Mouse (Mus musculus) intestine, embryonic 14.5 days (tissue): ENCODE measurements around the gene Gpr6. TPM values are rescaled to one million over a fixed set of nuclear protein-coding genes. Genes with fewer than 3 reads are reported as not detected.

ENCODE experiments used
- ATAC-seq: fragments of 200-750 bp; cut with Nextera tagmentation; replicated peaks from 2 replicates; pipeline ENCODE4 v1.8.0; 2017; ENCODE audit warnings: low read depth, moderate number of reproducible peaks, moderate TSS enrichment, moderate library complexity; ENCODE audit not compliant: low FRiP score, low TSS enrichment
- DNase-seq: peaks from one replicate; pipeline ENCODE4 v3.0.0-alpha.2; 2018; ENCODE audit warnings: low spot score
- H3K27ac ChIP-seq: fragments of 300-500 bp; sonication (generic); 2 replicates; pipeline ENCODE4 v1.5.1; 2014; ENCODE audit warnings: low read depth, mild to moderate bottlenecking, control low read depth
- H3K27me3 ChIP-seq: fragments of 300-500 bp; sonication (generic); replicated peaks from 2 replicates; pipeline ENCODE4 v1.6.1; 2014; ENCODE audit warnings: low read length, control low read depth; ENCODE audit not compliant: control insufficient read depth, insufficient read depth
- H3K36me3 ChIP-seq: fragments of 300-500 bp; sonication (generic); 2 replicates; pipeline ENCODE4 v1.6.1; 2014; ENCODE audit warnings: low read length, control low read depth; ENCODE audit not compliant: control insufficient read depth, insufficient read depth
- H3K4me1 ChIP-seq: fragments of 300-500 bp; sonication (generic); replicated peaks from 2 replicates; pipeline ENCODE4 v1.6.1; 2014; ENCODE audit warnings: low read length, control low read depth, mixed read lengths; ENCODE audit not compliant: control insufficient read depth, insufficient read depth
- H3K4me2 ChIP-seq: fragments of 300-500 bp; sonication (generic); 2 replicates; pipeline ENCODE4 v1.6.1; 2014; ENCODE audit warnings: low read length
- H3K4me3 ChIP-seq: fragments of 300-500 bp; sonication (generic); 2 replicates; pipeline ENCODE4 v1.5.1; 2014; ENCODE audit warnings: low read depth, low read length, control low read depth, mixed read lengths
- H3K9ac ChIP-seq: fragments of 300-500 bp; sonication (generic); 2 replicates; pipeline ENCODE4 v1.6.1; 2014; ENCODE audit warnings: mild to moderate bottlenecking, low read length
- H3K9me3 ChIP-seq: fragments of 300-500 bp; sonication (generic); 2 replicates; pipeline ENCODE4 v1.6.1; 2016; ENCODE audit warnings: low read length, control low read depth; ENCODE audit not compliant: control insufficient read depth
- WGBS: fragments of 180-500 bp; shearing (Covaris S2); extraction: QIAGEN DNeasy Blood & Tissue Kit; methylation state at CpG from one replicate; pipeline ENCODE4 v1.1.7; 2014; 5-methylcytosine and 5-hydroxymethylcytosine counted together
- polyA plus RNA-seq: library from polyadenylated mRNA; unstranded; fragments of >200 nt; fragmentation: Nextera tagmentation; extraction: Ambion mirVana; gene quantifications from 2 replicates; pipeline ENCODE4 v1.2.1, GENCODE M21; 2014

Gene Gpr6
- polyA plus RNA-seq, 1 experiment from 2014 or later = 0.09 TPM

DNA sequence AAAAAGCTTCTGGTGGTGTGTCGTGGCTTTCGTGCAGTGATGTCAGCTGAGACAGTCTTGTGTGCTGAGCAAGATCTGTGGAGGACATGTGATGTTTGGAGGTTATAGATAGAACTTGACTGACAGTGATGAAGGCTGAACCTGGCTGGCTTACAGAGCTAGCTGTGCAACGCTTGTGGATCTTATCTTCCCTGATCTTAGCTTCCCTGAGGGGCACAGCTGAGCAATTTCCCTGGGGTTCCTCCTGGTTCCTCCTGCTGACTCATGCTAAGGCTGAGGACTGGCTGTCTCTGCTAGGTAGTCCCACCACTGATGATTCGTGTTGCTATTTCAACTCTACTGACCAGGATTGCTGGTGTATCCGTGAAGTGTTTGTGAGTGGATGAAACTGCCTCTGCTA lies 18.1 kb downstream of the Gpr6 start:
- Histone ChIP-seq H3K4me2 (no peak overlapping the region), H3K9ac (no peak overlapping the region), H3K4me1 (no peaks in the 10 kb centered on the region), H3K4me3 (no peak overlapping the region), H3K36me3 (no peaks in the 10 kb centered on the region), H3K27me3 (no peaks in the 10 kb centered on the region), H3K27ac (no peak overlapping the region), H3K9me3 (no peaks in the 10 kb centered on the region)
- DNase-seq = no peak
- ATAC-seq = no peak
- 79% methylated on average over 5 of the region's 5 CpGs for WGBS

- WGBS = 71% methylated on average over 11 of the region's 11 CpGs
- ATAC-seq (no peak), DNase-seq (no peak)
- Histone ChIP-seq H3K4me1 (no peaks in the 10 kb centered on the region), H3K9ac (no peak overlapping the region), H3K4me3 (no peak overlapping the region), H3K27me3 (no peaks in the 10 kb centered on the region), H3K36me3 (no peaks in the 10 kb centered on the region), H3K27ac (no peak overlapping the region), H3K9me3 (no peaks in the 10 kb centered on the region), H3K4me2 (no peak overlapping the region)
Observed at GRCm38 (mm10) chr10:41042272-41042671, 29.8 kb downstream of the Gpr6 start.

DNA sequence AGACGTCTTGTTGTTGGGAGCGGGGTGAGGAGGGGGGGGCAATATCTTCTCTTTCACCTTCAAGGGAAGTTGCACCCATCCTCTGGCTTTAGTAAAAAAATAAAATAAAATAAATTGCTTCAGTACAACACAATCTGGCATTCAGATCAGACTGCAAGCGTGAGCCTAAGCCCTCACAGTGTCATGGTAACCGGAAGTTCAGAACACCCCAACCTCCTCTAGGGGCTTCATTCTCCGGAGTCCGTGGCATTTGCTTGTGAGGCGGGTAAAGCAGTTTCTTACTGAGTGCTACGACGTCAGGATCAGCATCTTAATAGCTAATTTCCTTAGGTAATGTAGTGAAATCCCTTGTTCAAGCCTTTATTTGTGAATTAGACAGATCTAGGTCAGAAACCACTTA lies 30.6 kb downstream of the Gpr6 start:
- WGBS = 75% methylated on average over 9 of the region's 9 CpGs
- no peak overlapping the region for H3K4me3 ChIP-seq
- DNase-seq (no peak), ATAC-seq (no peak)
- no peak overlapping the region for H3K9ac ChIP-seq
- no peak overlapping the region for H3K4me2 ChIP-seq
- H3K27ac ChIP-seq = no peak overlapping the region
- H3K27me3 ChIP-seq = no peaks in the 10 kb centered on the region
- H3K9me3 ChIP-seq = no peaks in the 10 kb centered on the region
- no peaks in the 10 kb centered on the region for H3K4me1 ChIP-seq
- H3K36me3 ChIP-seq = no peaks in the 10 kb centered on the region

DNA sequence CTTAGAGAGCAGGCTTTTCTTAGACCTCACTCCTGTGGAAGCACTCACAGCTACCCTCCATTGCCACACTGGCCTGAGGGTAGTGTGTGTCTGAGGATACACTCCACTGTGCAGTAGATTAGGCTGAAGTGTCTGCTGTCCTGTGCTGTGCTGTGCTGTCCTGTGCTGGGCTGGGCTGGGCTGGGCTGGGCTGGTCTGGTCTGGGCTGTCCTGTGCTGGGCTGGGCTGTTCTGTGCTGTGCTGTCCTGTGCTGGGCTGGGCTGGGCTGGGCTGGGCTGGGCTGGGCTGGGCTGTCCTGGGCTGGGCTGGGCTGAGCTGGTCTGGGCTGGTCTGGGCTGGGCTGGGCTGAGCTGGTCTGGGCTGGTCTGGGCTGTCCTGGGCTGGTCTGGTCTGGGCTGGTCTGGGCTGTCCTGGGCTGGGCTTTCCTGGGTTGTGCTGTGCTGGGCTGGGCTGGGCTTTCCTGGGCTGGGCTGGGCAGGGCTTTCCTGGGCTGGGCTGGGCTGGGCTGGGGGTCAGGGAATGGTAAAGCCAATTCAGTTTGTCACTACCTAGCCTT lies 31.5 kb downstream of the Gpr6 start:
- Histone ChIP-seq H3K4me2 (no peak overlapping the region), H3K4me3 (no peak overlapping the region), H3K9ac (no peak overlapping the region), H3K4me1 (no peaks in the 10 kb centered on the region), H3K36me3 (no peaks in the 10 kb centered on the region), H3K9me3 (no peaks in the 10 kb centered on the region), H3K27me3 (no peaks in the 10 kb centered on the region), H3K27ac (no peak overlapping the region)
- DNase-seq = no peak
- peak; percentile 53; the same call in 1 of the 2 replicates for ATAC-seq

GRCm38 (mm10) chr10:41038476-41038875 lies 33.6 kb downstream of the Gpr6 start:
- 89% methylated on average over 6 of the region's 6 CpGs for WGBS
- ATAC-seq (no peak), DNase-seq (no peak)
- Histone ChIP-seq H3K9me3 (no peaks in the 10 kb centered on the region), H3K4me2 (no peak overlapping the region), H3K4me1 (no peaks in the 10 kb centered on the region), H3K4me3 (no peak overlapping the region), H3K27ac (no peak overlapping the region), H3K9ac (no peak overlapping the region), H3K36me3 (no peaks in the 10 kb centered on the region), H3K27me3 (no peaks in the 10 kb centered on the region)

- Histone ChIP-seq H3K27me3 (no peaks in the 10 kb centered on the region), H3K9ac (no peak overlapping the region), H3K9me3 (no peaks in the 10 kb centered on the region), H3K27ac (no peak overlapping the region), H3K4me3 (no peak overlapping the region), H3K36me3 (no peaks in the 10 kb centered on the region), H3K4me2 (no peak overlapping the region), H3K4me1 (no peaks in the 10 kb centered on the region)
- DNase-seq = no peak
- WGBS = 76% methylated on average over 8 of the region's 8 CpGs
- no peak for ATAC-seq
Observed at GRCm38 (mm10) chr10:41037722-41038121, 34.4 kb downstream of the Gpr6 start.

DNA sequence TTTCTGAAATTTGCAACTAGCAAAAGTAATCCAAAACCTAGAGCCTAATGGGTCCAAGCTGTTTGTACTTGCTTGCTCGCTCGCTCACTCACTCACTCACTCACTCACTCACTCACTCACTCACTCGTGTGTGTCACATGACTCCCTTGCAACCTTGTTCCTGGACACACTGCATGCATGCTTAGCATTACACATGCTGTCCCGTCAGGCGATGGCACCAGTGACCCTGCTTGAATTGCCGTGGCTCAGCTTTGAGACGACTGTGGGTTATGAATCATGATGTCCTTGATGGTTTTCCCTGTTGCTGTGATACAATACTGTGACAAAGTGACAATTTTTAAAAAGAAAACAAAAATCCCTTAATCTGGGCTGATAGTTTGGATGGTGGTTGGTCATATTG lies 39.3 kb downstream of the Gpr6 start:
- WGBS = 81% methylated on average over 7 of the region's 7 CpGs
- no peaks in the 10 kb centered on the region for H3K36me3 ChIP-seq

DNA sequence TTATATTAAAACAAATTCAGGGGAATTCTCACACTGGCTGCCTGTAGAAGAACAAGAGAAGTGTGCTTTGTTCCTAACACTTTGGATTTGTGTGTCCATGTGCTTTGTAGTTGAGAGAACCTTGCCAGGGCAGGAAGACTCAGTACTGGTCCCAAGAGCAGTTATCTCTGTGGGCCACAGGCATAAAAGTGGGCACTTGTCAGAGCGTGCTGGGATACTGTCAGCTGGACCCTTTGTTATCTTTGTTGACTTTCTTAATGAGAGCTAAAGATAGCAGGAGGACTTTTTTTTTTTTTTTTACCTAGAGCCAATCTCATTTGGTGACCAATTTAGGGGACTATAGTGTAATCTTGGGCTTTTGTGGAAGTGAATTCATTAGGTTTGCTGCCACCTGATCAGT lies 47.2 kb downstream of the Gpr6 start:
- Histone ChIP-seq H3K27ac (no peak overlapping the region), H3K36me3 (no peaks in the 10 kb centered on the region), H3K4me2 (no peak overlapping the region), H3K27me3 (no peaks in the 10 kb centered on the region), H3K9me3 (no peaks in the 10 kb centered on the region), H3K4me1 (no peaks in the 10 kb centered on the region), H3K4me3 (no peak overlapping the region), H3K9ac (no peak overlapping the region)
- 34% methylated on average over 1 of the region's 1 CpGs for WGBS
- ATAC-seq (no peak), DNase-seq (no peak)

More for the DNA sequence above, 39.3 kb downstream of the Gpr6 start:
- DNase-seq (no peak), ATAC-seq (no peak)
- H3K9ac ChIP-seq = no peak overlapping the region
- H3K9me3 ChIP-seq = no peaks in the 10 kb centered on the region
- no peak overlapping the region for H3K4me3 ChIP-seq
- no peak overlapping the region for H3K4me2 ChIP-seq
- no peaks in the 10 kb centered on the region for H3K4me1 ChIP-seq
- no peak overlapping the region for H3K27ac ChIP-seq
- H3K27me3 ChIP-seq = no peaks in the 10 kb centered on the region

- WGBS = 35% methylated on average over 1 of the region's 1 CpGs
- no peak overlapping the region for H3K4me2 ChIP-seq
- ATAC-seq (no peak), DNase-seq (no peak)
- no peak overlapping the region for H3K27ac ChIP-seq
- no peaks in the 10 kb centered on the region for H3K27me3 ChIP-seq
- H3K9me3 ChIP-seq = no peaks in the 10 kb centered on the region
- H3K9ac ChIP-seq = no peak overlapping the region
- no peak overlapping the region for H3K4me3 ChIP-seq
- H3K4me1 ChIP-seq = no peaks in the 10 kb centered on the region
- no peaks in the 10 kb centered on the region for H3K36me3 ChIP-seq
Observed at GRCm38 (mm10) chr10:41024406-41024805, 47.7 kb downstream of the Gpr6 start.
